Mouse (Mus musculus) hindbrain, postnatal 0 days (tissue): ENCODE data around the gene Opa3. TPM values are rescaled to one million over a fixed set of nuclear protein-coding genes. Genes with fewer than 3 reads are reported as not detected.
A peak's percentile ranks its signal among the peaks of the same experiment; 100 is the strongest.

ENCODE experiments used
- ATAC-seq: fragments of 200-750 bp; cut with Nextera tagmentation; 2 replicates; pipeline ENCODE4 v1.8.0; 2017; ENCODE audit warnings: mild to moderate bottlenecking, moderate TSS enrichment, moderate library complexity
- DNase-seq: peaks from one replicate; pipeline ENCODE4 v3.0.0-alpha.2; 2015; ENCODE audit warnings: low spot score
- H3K27ac ChIP-seq: fragments of 300-500 bp; sonication (generic); 2 replicates; pipeline ENCODE4 v1.5.1; 2014; ENCODE audit warnings: mild to moderate bottlenecking
- H3K27me3 ChIP-seq: fragments of 300-500 bp; sonication (generic); 2 replicates; pipeline ENCODE4 v1.6.1; 2014; ENCODE audit warnings: low read length, mixed read lengths; ENCODE audit not compliant: insufficient read depth
- H3K36me3 ChIP-seq: fragments of 300-500 bp; sonication (generic); 2 replicates; pipeline ENCODE4 v1.6.1; 2014; ENCODE audit warnings: low read length, mixed read lengths; ENCODE audit not compliant: insufficient read depth
- H3K4me1 ChIP-seq: fragments of 300-500 bp; sonication (generic); 2 replicates; pipeline ENCODE4 v1.6.1; 2014; ENCODE audit warnings: antibody characterized with exemption, low read length, mixed read lengths; ENCODE audit not compliant: insufficient read depth
- H3K4me2 ChIP-seq: fragments of 300-500 bp; sonication (generic); 2 replicates; pipeline ENCODE4 v1.6.1; 2014; ENCODE audit warnings: low read depth, mild to moderate bottlenecking, low read length, moderate library complexity, mixed read lengths
- H3K4me3 ChIP-seq: fragments of 300-500 bp; sonication (generic); 2 replicates; pipeline ENCODE4 v1.5.1; 2014; ENCODE audit warnings: low read length
- H3K9ac ChIP-seq: fragments of 300-500 bp; sonication (generic); replicated peaks from 2 replicates; pipeline ENCODE4 v1.6.1; 2014; ENCODE audit warnings: mild to moderate bottlenecking, low read length, moderate library complexity, mixed read lengths
- H3K9me3 ChIP-seq: fragments of 300-500 bp; sonication (generic); 2 replicates; pipeline ENCODE4 v1.6.1; 2016; ENCODE audit warnings: low read length, mixed read lengths
- CTCF ChIP-seq: IDR thresholded peaks from 2 replicates; pipeline ENCODE4 v1.5.1; 2016; ENCODE audit warnings: antibody characterized with exemption, control low read depth, low read depth
- WGBS: fragments of 180-500 bp; shearing (Covaris S2); extraction: QIAGEN DNeasy Blood & Tissue Kit; methylation state at CpG from one replicate; pipeline ENCODE4 v1.1.7; 2014; 5-methylcytosine and 5-hydroxymethylcytosine counted together
- polyA plus RNA-seq: library from polyadenylated mRNA; unstranded; fragments of >200 nt; fragmentation: Nextera tagmentation; extraction: Ambion mirVana; gene quantifications from 2 replicates; pipeline ENCODE4 v1.2.1, GENCODE M21; 2015
- total RNA-seq: library from RNA; depleted of rRNA; stranded (reverse); fragments of >200 nt; gene quantifications from 2 replicates; pipeline ENCODE4 v1.2.3, GENCODE M21; 2014

The Opa3 gene
- total and polyA plus RNA-seq, 2 experiments from 2014 or later, result 37.1 to 44.2 TPM

DNA sequence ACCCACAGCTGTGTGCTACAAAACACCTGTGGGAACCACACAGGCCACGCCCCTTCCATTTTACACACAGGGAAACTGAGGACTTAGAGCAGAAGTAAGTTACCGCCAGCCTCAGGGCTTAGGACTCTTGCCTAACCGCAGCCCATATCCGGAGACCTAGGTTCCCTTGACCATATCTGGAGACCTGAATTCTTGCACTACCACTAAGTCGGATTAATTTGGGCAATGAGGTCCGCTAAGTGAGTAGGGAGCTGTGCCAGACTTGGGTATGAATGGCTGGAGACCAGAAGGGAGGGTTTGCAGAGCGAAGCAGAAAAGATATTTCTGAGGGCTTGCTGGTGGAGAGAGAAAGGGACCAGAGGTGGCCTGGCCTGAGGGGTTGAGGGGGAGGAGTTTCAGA, 13.8 kb upstream of the Opa3 start:
- Histone ChIP-seq H3K9me3 (no peaks in the 10 kb centered on the region), H3K27ac (no peak overlapping the region), H3K36me3 (no peaks in the 10 kb centered on the region), H3K9ac (no peak overlapping the region), H3K4me1 (no peaks in the 10 kb centered on the region), H3K27me3 (no peaks in the 10 kb centered on the region), H3K4me2 (no peak overlapping the region; the same call in 1 of the 2 replicates), H3K4me3 (no peak overlapping the region)
- no peak for DNase-seq
- 62% methylated on average over 7 of the region's 7 CpGs for WGBS
- ATAC-seq, result no peak
- no peak for TF ChIP-seq CTCF

GRCm38 (mm10) chr7:19214940-19215339, 13.2 kb upstream of the Opa3 start:
- ATAC-seq, result no peak
- Histone ChIP-seq H3K9me3 (no peaks in the 10 kb centered on the region), H3K4me2 (no peak overlapping the region; the same call in 1 of the 2 replicates), H3K27me3 (no peaks in the 10 kb centered on the region), H3K4me3 (no peak overlapping the region), H3K4me1 (no peaks in the 10 kb centered on the region), H3K36me3 (no peaks in the 10 kb centered on the region), H3K27ac (no peak overlapping the region), H3K9ac (no peak overlapping the region)
- 68% methylated on average over 9 of the region's 9 CpGs for WGBS
- DNase-seq, result no peak
- TF ChIP-seq CTCF, result no peak

- no peak overlapping the region for H3K9ac ChIP-seq
- 73% methylated on average over 5 of the region's 5 CpGs for WGBS
Observed at GRCm38 (mm10) chr7:19217492-19217891, 10.6 kb upstream of the Opa3 start.

GRCm38 (mm10) chr7:19217944-19218343, 10.2 kb upstream of the Opa3 start:
- DNase-seq (peak; percentile 9), ATAC-seq (peak; percentile 46; the same call in 1 of the 2 replicates)
- no peaks in the 10 kb centered on the region for H3K36me3 ChIP-seq
- WGBS, result 21% methylated on average over 2 of the region's 3 CpGs
- no peak overlapping the region for H3K27ac ChIP-seq
- TF ChIP-seq CTCF, result no peak
- H3K4me1 ChIP-seq, result no peaks in the 10 kb centered on the region
- H3K4me3 ChIP-seq, result no peak overlapping the region
- no peak overlapping the region for H3K4me2 ChIP-seq
- H3K9ac ChIP-seq, result no peak overlapping the region
- H3K27me3 ChIP-seq, result no peaks in the 10 kb centered on the region
- no peaks in the 10 kb centered on the region for H3K9me3 ChIP-seq

More at GRCm38 (mm10) chr7:19217492-19217891, 10.6 kb upstream of the Opa3 start:
- ATAC-seq (no peak), DNase-seq (no peak)
- H3K36me3 ChIP-seq, result no peaks in the 10 kb centered on the region
- no peak for TF ChIP-seq CTCF
- H3K27me3 ChIP-seq, result no peaks in the 10 kb centered on the region
- no peak overlapping the region for H3K4me2 ChIP-seq
- H3K4me1 ChIP-seq, result no peaks in the 10 kb centered on the region
- no peaks in the 10 kb centered on the region for H3K9me3 ChIP-seq
- no peak overlapping the region for H3K27ac ChIP-seq
- no peak overlapping the region for H3K4me3 ChIP-seq

DNA sequence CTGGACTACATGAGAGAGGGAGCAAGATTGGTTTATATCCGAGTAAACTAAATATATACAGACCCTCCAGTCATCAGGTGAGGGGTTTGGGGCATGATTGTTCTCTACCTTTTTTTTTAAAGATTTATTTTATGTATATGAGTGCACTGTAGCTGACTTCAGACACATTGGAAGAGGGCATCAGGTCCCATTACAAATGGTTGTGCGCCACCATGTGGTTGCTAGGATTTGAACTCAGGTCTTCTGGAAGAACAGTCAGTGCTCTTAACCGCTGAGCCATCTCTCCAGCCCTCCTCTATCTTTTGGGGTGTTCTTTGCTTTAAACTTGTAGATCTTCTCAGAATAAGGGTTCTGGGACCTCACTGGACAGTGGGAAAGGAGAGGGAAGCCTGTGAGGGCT, 8.1 kb upstream of the Opa3 start:
- H3K4me3 ChIP-seq, result no peak overlapping the region
- H3K27me3 ChIP-seq, result no peaks in the 10 kb centered on the region
- ATAC-seq (no peak), DNase-seq (no peak)
- 64% methylated on average over 3 of the region's 3 CpGs for WGBS
- no peak overlapping the region for H3K9ac ChIP-seq
- no peak for TF ChIP-seq CTCF
- H3K36me3 ChIP-seq, result no peaks in the 10 kb centered on the region
- H3K27ac ChIP-seq, result no peak overlapping the region
- no peak overlapping the region for H3K4me2 ChIP-seq
- H3K9me3 ChIP-seq, result no peaks in the 10 kb centered on the region
- no peaks in the 10 kb centered on the region for H3K4me1 ChIP-seq

DNA sequence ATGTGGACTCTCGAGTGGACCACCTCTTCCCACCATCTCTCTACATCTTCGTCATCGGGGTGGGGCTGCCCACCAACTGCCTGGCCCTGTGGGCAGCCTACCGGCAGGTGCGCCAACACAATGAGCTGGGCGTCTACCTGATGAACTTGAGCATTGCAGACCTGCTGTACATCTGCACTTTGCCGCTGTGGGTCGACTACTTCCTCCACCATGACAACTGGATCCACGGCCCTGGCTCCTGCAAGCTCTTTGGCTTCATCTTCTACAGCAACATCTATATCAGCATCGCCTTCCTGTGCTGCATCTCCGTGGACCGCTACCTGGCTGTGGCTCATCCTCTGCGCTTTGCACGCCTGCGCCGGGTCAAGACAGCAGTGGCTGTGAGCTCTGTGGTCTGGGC, 5.9 kb upstream of the Opa3 start:
- WGBS, result 96% methylated on average over 16 of the region's 16 CpGs
- Histone ChIP-seq H3K36me3 (no peaks in the 10 kb centered on the region), H3K27me3 (no peaks in the 10 kb centered on the region), H3K9me3 (no peaks in the 10 kb centered on the region), H3K27ac (no peak overlapping the region), H3K4me1 (peaks cover 4% of the 10 kb centered on the region; the same call in 1 of the 2 replicates), H3K4me3 (no peak overlapping the region), H3K4me2 (no peak overlapping the region), H3K9ac (no peak overlapping the region)
- ATAC-seq (no peak), DNase-seq (no peak)
- no peak for TF ChIP-seq CTCF

- H3K9ac ChIP-seq, result no peak overlapping the region
- DNase-seq, result no peak
- peaks cover 4% of the 10 kb centered on the region; the same call in 1 of the 2 replicates for H3K4me1 ChIP-seq
- no peaks in the 10 kb centered on the region for H3K27me3 ChIP-seq
- no peaks in the 10 kb centered on the region for H3K36me3 ChIP-seq
- H3K27ac ChIP-seq, result no peak overlapping the region
- no peak for TF ChIP-seq CTCF
- 89% methylated on average over 14 of the region's 14 CpGs for WGBS
- no peaks in the 10 kb centered on the region for H3K9me3 ChIP-seq
- H3K4me2 ChIP-seq, result no peak overlapping the region
- ATAC-seq, result no peak
- no peak overlapping the region for H3K4me3 ChIP-seq
Observed at GRCm38 (mm10) chr7:19222875-19223274, 5.3 kb upstream of the Opa3 start.
